Mouse (Mus musculus): ENCODE data around the gene Pltp. TPM values are rescaled to one million over a fixed set of nuclear protein-coding genes. Genes with fewer than 3 reads are reported as not detected.

The Pltp gene
- total and polyA plus RNA-seq, 3 experiments = 5.2 to 17.1 TPM; not detected in 1

GRCm38 (mm10) chr2:164794293-164794692 is 63.2 kb downstream of the Pltp start (continued):
- TF ChIP-seq ELF1 (IDR thresholded peaks at IDR 0.05; ENCODE audit: low read depth, low read length) (no peak), BHLHE40 (IDR thresholded peaks at IDR 0.05; ENCODE audit: borderline replicate concordance, low read depth, low read length) (peak; percentile 26; the same call in 1 of the 2 replicates), TAL1 (IDR thresholded peaks at IDR 0.05; ENCODE audit: low read length) (no peak), EP300 (IDR thresholded peaks at IDR 0.05; ENCODE audit: low read depth in 1 of 2, low read length in 2 of 2) (no peak), USF1 (IDR thresholded peaks at IDR 0.05; ENCODE audit: low read depth, low read length) (peak; percentile 61; the same call in 1 of the 2 replicates), ZC3H11A (IDR thresholded peaks at IDR 0.05; ENCODE audit: low read depth, low read length) (no peak; the same call in 1 of the 2 replicates), MXI1 (IDR thresholded peaks at IDR 0.05; ENCODE audit: low read depth, low read length) (peak; percentile 79), MAZ (IDR thresholded peaks at IDR 0.05; ENCODE audit: low read depth, low read length) (peak; percentile 86), MEF2A (IDR thresholded peaks at IDR 0.05; ENCODE audit: extremely low read depth, insufficient replicate concordance, low read depth, low read length, poor library complexity, severe bottlenecking) (no peak), TBP (IDR thresholded peaks at IDR 0.05; ENCODE audit: low read depth, low read length) (no peak), SIN3A (IDR thresholded peaks at IDR 0.05; ENCODE audit: low read length) (no peak), KAT2A (conservative IDR thresholded peaks at IDR 0.05; ENCODE audit: low read depth, low read length) (no peak), CHD2 (IDR thresholded peaks at IDR 0.05; ENCODE audit: low read length) (no peak), POLR2AphosphoS5 (IDR thresholded peaks at IDR 0.05; ENCODE audit: borderline replicate concordance, low read depth, low read length) (no peak), RCOR1 (IDR thresholded peaks at IDR 0.05; ENCODE audit: low read depth, low read length) (no peak), SMC3 (IDR thresholded peaks at IDR 0.05; ENCODE audit: low read depth, low read length) (peak; percentile 60)

GRCm38 (mm10) chr2:164793772-164794171 is 63.7 kb downstream of the Pltp start:
- Histone ChIP-seq H3K36me3 (ENCODE audit: control insufficient read depth in 1 of 2, insufficient read depth in 2 of 2, low read length in 2 of 2) (peaks cover 0 to 5% of the 10 kb centered on the region in 2 experiments; a peak in 2 of 4 replicates), H3K4me3 (ENCODE audit: control insufficient read depth in 1 of 2, insufficient read depth in 1 of 2, low read depth in 2 of 2, low read length in 2 of 2) (no peak overlapping the region), H3K79me2 (ENCODE audit: control insufficient read depth, insufficient read depth, low read length, poor library complexity) (no peaks in the 10 kb centered on the region), H3K4me1 (ENCODE audit: control insufficient read depth in 1 of 2, insufficient read depth in 2 of 2, low read length in 2 of 2) (no peaks in the 10 kb centered on the region), H3K9ac (ENCODE audit: control insufficient read depth, low read depth, low read length, poor library complexity, severe bottlenecking) (no peak overlapping the region), H3K27me3 (ENCODE audit: control insufficient read depth in 1 of 2, insufficient read depth in 2 of 2, low read length in 2 of 2) (no peaks in the 10 kb centered on the region), H3K9me3 (replicated peaks; ENCODE audit: insufficient read depth, low read length) (no peaks in the 10 kb centered on the region), H3K27ac (ENCODE audit: control insufficient read depth, low read depth, low read length) (no peak overlapping the region)
- peak; percentile 49 for DNase-seq (ENCODE audit: low read depth, low spot score)
- TF ChIP-seq MAFK (IDR thresholded peaks at IDR 0.05; ENCODE audit: borderline replicate concordance, low read depth, low read length) = no peak
- TF ChIP-seq CTCF (IDR thresholded peaks at IDR 0.05 in 2 of 3, conservative IDR thresholded peaks at IDR 0.05 in 1 of 3; ENCODE audit: control insufficient read depth in 1 of 3, insufficient read depth in 1 of 3, low read depth in 2 of 3, low read length in 3 of 3, poor library complexity in 1 of 3, severe bottlenecking in 1 of 3) = peak in 1 of 3 experiments; percentile 42; a peak in 2 of 6 replicates
- no peak for TF ChIP-seq NRF1 (IDR thresholded peaks at IDR 0.05; ENCODE audit: insufficient read depth, low read depth, low read length, poor library complexity, severe bottlenecking)
- no peak for TF ChIP-seq MXI1 (IDR thresholded peaks at IDR 0.05; ENCODE audit: low read depth, low read length)
- TF ChIP-seq ZC3H11A (IDR thresholded peaks at IDR 0.05; ENCODE audit: low read depth, low read length) = no peak
- no peak for TF ChIP-seq KAT2A (conservative IDR thresholded peaks at IDR 0.05; ENCODE audit: low read depth, low read length)
